Mouse (Mus musculus) small intestine, adult 2 months (tissue): ENCODE measurements at regions not wholly inside any gene's neighbourhood (a gene's known extent, or its start where the extent isn't known, plus 50 kb on each side); places are given as distances from the start of the nearest gene placed in this dataset.

ENCODE experiments used
- CTCF ChIP-seq: fragments of 200-500 bp; IDR thresholded peaks from 2 replicates; pipeline ENCODE4 v1.5.1; 2012; ENCODE audit warnings: low read depth, mild to moderate bottlenecking, control low read depth, inconsistent platforms, low read length, moderate library complexity, mixed read lengths; ENCODE audit not compliant: insufficient replicate concordance, insufficient read length; ENCODE audit errors: extremely low read depth
- POLR2A ChIP-seq: fragments of 200-500 bp; IDR thresholded peaks from 2 replicates; pipeline ENCODE4 v1.6.1; 2012; ENCODE audit warnings: low read depth, mild to moderate bottlenecking, control low read depth, inconsistent platforms, low read length, moderate library complexity

- no peak for TF ChIP-seq CTCF
- TF ChIP-seq POLR2A, result no peak
Measured at GRCm38 (mm10) chr7:37254431-37254830, 519.0 kb downstream of the Zfp536 start.
